Mouse (Mus musculus) neural tube, embryonic 10.5 days (tissue): ENCODE results near the gene Wdfy4.
A peak's percentile ranks its signal among the peaks of the same experiment; 100 is the strongest.

ENCODE experiments used
- DNase-seq: peaks from one replicate; pipeline ENCODE4 v3.0.0-alpha.2; 2017; ENCODE audit warnings: low spot score; ENCODE audit errors: extremely low spot score

The Wdfy4 gene

GRCm38 (mm10) chr14:32986659-32987058 lies 198.6 kb downstream of the Wdfy4 start:
- no peak for DNase-seq

- DNase-seq, result no peak
Observed at GRCm38 (mm10) chr14:32984176-32984738, 201.1 kb downstream of the Wdfy4 start.

GRCm38 (mm10) chr14:32970700-32971099 lies 214.6 kb downstream of the Wdfy4 start:
- DNase-seq, result no peak

GRCm38 (mm10) chr14:32964742-32965141 lies 220.6 kb downstream of the Wdfy4 start:
- no peak for DNase-seq

GRCm38 (mm10) chr14:32960481-32960880 lies 224.8 kb downstream of the Wdfy4 start:
- peak; percentile 62 for DNase-seq

- DNase-seq, result no peak
Observed at GRCm38 (mm10) chr14:32958671-32959070, 226.6 kb downstream of the Wdfy4 start.

- DNase-seq, result no peak
Observed at GRCm38 (mm10) chr14:32956486-32956885, 228.8 kb downstream of the Wdfy4 start.

- DNase-seq, result peak; percentile 23
Observed at GRCm38 (mm10) chr14:32950312-32951301, 234.7 kb downstream of the Wdfy4 start.

- no peak for DNase-seq
Observed at GRCm38 (mm10) chr14:32947512-32947911, 237.8 kb downstream of the Wdfy4 start.

- DNase-seq, result no peak
Observed at GRCm38 (mm10) chr14:32939217-32939616, 246.1 kb downstream of the Wdfy4 start.

- no peak for DNase-seq
Observed at GRCm38 (mm10) chr14:32934064-32934463, 251.2 kb downstream of the Wdfy4 start.

- DNase-seq, result no peak
Observed at GRCm38 (mm10) chr14:32932220-32932619, 253.1 kb downstream of the Wdfy4 start.

GRCm38 (mm10) chr14:32931709-32932108 lies 253.6 kb downstream of the Wdfy4 start:
- no peak for DNase-seq

- DNase-seq, result no peak
Observed at GRCm38 (mm10) chr14:32923871-32924270, 261.4 kb downstream of the Wdfy4 start.

- no peak for DNase-seq
Observed at GRCm38 (mm10) chr14:32917919-32918318, 267.4 kb downstream of the Wdfy4 start.

- DNase-seq, result no peak
Observed at GRCm38 (mm10) chr14:32915360-32915759, 269.9 kb downstream of the Wdfy4 start.

- DNase-seq, result no peak
Observed at GRCm38 (mm10) chr14:32911187-32911586, 274.1 kb downstream of the Wdfy4 start.
